Mouse (Mus musculus): ENCODE data around the gene Pard6a.

Gene Pard6a

GRCm38 (mm10) chr8:105702001-105702401 is 1.1 kb downstream of the Pard6a start:
- DNase-seq, result no peak

- no peak for DNase-seq
Observed at GRCm38 (mm10) chr8:105702731-105703415, 1.9 kb downstream of the Pard6a start.

DNA sequence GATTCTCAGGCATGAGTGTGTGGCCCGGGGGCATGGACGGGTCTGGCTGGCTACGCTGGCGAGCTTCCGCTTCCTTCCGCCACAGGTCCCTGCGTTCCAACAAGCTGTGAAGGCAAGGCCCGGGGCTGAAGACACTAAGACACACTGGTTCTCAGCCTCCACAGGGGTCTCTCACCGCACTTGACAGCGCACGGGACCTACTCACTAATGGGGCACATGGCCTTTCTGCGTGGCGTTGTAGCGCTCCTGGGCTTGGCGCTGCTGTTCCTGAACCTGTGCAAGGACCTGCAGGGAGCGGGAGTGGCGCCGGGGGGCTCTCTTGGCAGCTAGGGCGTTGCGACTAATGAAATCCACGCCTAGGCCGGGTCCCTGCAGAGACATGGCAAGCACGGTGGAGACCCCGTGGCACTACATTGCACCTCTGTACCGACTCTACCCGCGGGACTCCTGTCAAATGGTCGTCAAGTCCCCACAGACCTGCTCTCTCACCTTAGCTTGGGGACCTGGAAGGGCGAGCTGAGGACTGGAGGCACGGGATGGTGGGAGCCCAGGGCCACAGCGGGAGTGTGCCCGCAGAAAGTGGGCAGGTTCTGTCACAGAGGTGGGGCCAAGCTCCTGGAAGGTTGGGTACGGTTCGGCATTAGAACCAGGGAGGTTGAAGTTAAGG is 3.3 kb downstream of the Pard6a start:
- no peak for DNase-seq

GRCm38 (mm10) chr8:105704955-105705354 is 4.0 kb downstream of the Pard6a start:
- DNase-seq, result no peak

DNA sequence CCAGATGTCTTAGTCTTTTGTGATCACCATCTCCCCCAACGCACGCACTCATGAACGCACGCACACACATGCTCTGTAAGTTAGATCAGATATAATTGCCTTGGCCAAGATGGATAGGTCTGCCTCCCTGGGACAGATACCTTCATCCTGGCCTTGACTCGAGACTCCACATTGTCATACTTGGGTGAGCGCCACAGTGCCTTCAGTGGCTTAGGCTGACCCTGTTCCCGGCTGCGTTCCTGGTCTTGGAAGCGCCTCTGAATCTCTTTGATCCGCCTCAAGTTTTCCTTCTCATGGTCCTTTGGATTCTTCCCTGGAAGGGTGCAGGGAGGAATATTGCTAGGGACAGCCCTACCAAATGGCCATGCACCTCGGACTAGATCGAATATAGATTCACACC is 5.5 kb downstream of the Pard6a start:
- no peak for DNase-seq

GRCm38 (mm10) chr8:105707498-105708403 is 6.8 kb downstream of the Pard6a start, which contains the start of the genes 4933405L10Rik and Enkd1:
Gene 4933405L10Rik (plus strand): TSS chr8:105707655.
Gene Enkd1 (minus strand): TSS chr8:105708210.
- peak; percentile 84 for DNase-seq

DNA sequence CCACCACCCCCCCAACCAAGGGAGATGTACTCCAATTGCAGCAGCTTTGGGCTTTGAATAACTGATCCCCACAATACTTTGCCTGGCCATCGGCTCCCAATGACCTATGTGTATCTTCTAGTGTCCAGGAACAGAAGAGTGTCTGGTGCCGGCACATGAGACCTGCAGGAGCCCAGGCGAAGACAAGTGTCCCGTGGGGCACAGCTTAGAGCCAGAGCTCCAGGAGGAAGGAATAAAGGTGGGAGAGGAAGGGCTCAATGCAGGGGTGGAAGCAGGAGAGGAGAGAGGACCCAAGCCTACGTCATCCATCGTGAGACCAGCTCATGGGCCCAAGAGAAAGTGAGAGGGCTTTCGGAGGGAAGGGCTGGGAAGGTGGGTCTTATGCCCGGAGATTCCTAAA is 7.7 kb downstream of the Pard6a start:
- no peak for DNase-seq

DNA sequence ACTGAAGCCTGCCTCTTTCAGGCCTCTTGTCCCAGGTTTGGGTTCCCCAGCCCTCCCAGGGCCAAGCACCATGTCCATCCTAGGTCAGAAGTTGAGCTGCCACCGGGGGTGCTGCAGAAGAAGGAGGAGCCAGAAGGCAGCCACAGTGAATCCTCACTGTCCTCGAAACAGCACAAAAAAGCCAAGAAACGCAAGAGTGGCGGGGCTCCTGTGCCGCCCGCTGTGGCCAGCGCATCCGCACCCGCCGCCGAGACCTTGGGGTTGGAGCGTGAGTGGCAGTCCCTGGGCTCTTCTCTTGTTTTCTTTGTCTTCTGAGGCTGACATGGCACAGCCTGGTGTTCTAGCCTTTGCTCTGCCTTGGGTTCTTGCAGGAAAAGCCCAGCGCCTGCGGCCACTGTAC is 8.4 kb downstream of the Pard6a start:
- no peak for DNase-seq

GRCm38 (mm10) chr8:105712286-105712685 is 11.3 kb downstream of the Pard6a start:
- DNase-seq, result no peak

GRCm38 (mm10) chr8:105714139-105714538 is 13.2 kb downstream of the Pard6a start:
- peak; percentile 73 for DNase-seq

DNA sequence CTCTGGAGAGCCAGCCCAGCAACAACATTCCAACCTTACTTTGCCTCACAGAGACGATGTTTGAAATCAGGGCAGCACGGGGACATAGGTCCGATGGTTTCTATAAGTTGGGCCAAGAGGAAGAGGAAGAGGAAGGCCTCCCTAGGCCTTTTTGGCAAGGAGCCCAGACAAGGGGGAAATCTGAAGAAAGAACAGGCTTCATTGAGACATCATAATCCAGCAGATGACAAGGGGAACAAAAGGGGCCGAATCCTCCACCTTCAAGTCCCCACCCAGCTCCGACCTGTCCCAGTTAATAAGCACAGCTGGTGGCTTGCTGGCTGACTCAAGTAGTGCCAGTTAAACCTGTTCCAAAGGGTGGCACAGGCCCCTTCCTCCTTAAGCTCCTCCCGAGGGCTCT is 14.1 kb downstream of the Pard6a start:
- no peak for DNase-seq

DNA sequence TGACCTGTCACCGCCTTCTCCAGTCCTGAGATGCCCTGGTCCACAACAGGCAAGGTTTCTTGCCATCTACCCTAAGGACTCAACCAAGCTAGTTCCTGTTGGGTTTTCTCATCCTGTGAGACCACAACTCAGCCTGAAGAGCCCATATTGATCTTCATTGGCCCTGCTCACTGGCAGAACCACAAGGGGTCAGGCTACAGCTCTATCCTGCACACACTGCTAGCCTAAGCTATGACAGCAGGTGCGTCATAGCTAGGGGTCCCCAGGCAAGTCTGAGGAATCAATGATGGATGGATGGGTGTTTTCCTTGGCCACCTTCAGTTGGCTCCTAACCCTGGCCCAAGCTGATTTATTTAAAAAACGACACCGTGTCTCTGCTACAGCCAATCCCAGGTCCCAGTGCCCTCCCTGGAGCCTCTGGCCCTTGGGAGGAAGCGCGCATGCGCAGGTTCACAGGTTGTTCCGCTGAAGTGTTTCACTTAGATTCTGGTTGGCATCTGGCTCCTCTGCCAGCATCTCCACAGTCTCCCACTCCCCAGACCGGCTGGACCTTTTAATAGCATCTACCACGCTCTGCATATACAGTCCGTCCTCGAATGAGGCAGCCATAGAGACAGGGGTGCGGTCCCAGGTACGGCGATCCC is 15.5 kb downstream of the Pard6a start:
- DNase-seq, result no peak

GRCm38 (mm10) chr8:105719637-105720036 is 18.7 kb downstream of the Pard6a start:
- DNase-seq, result no peak

GRCm38 (mm10) chr8:105722861-105723260 is 21.9 kb downstream of the Pard6a start:
- no peak for DNase-seq

GRCm38 (mm10) chr8:105725726-105726125 is 24.8 kb downstream of the Pard6a start:
- no peak for DNase-seq

DNA sequence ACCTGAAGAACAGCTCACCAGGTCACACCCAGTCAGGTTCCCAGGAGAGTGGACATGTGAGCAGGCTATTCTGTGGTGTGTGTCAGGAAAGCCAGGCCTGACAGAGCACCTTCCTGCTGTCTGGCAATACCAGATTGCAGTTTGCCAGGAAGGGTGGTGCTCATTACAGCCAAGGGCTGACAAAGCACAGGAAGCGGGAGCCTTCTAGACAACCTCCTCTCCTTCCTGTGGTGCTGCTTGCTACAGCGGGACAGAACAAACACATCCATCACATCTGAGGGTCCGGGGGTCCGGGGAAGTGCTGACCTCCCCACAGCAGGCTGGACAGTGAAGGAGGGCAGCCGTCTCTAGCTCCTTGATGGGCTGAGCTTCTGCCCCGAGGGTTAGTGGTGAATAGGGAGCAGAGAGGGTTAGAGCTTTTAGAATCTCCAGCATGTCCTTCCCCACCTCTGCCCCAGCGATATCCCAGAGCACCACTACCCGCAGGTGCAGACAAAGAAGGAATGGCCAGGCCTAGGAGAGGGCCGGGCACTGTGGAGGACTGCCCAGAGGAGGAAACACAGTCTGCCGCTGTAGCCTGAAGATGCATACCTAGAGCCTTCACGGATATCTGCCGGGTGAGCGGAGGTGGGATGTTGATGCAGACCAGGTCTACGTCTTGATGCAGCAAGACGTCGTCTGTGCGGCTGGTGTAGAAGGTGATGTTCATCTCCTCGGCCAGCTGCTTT is 26.6 kb downstream of the Pard6a start:
- DNase-seq, result no peak

GRCm38 (mm10) chr8:105732186-105732585 is 31.2 kb downstream of the Pard6a start:
- DNase-seq, result no peak

GRCm38 (mm10) chr8:105739216-105739615 is 38.3 kb downstream of the Pard6a start:
- no peak for DNase-seq

- DNase-seq, result no peak
Observed at GRCm38 (mm10) chr8:105743301-105743700, 42.4 kb downstream of the Pard6a start.

GRCm38 (mm10) chr8:105750606-105751005 is 49.7 kb downstream of the Pard6a start:
- no peak for DNase-seq
